Mouse (Mus musculus) ES-E14 (cell line): ENCODE results near the gene Ints14. TPM values are rescaled to one million over a fixed set of nuclear protein-coding genes. Genes with fewer than 3 reads are reported as not detected.

Source experiments
- DNase-seq: peaks from one replicate; pipeline ENCODE4 v3.0.0-alpha.2; 2013; ENCODE audit warnings: low read depth, low spot score
- H3K27ac ChIP-seq: 2 replicates; pipeline ENCODE4 v1.5.1; 2012; ENCODE audit warnings: low read depth, mild to moderate bottlenecking, low read length, moderate library complexity, mixed read lengths; ENCODE audit not compliant: poor library complexity, insufficient read depth, severe bottlenecking
- H3K36me3 ChIP-seq: 2 replicates; pipeline ENCODE4 v1.6.1; 2012; ENCODE audit warnings: mild to moderate bottlenecking, low read length, moderate library complexity, mixed read lengths; ENCODE audit not compliant: control insufficient read depth, poor library complexity, insufficient read depth, severe bottlenecking
- H3K4me1 ChIP-seq, 2 experiments: fragments of 150-350 bp in 1 of 2; sonication (generic) in 1 of 2; 2 replicates each; pipeline ENCODE4 v1.6.1; 2012; ENCODE audit warnings: low read length in 2 of 2, mild to moderate bottlenecking in 1 of 2, mixed read lengths in 1 of 2; ENCODE audit not compliant: control insufficient read depth in 2 of 2, insufficient read depth in 2 of 2, poor library complexity in 1 of 2
- H3K4me3 ChIP-seq, 2 experiments: fragments of 150-350 bp in 1 of 2; sonication (generic) in 1 of 2; 2 replicates each; pipeline ENCODE4 v1.5.1; 2012; ENCODE audit warnings: low read length in 2 of 2, low read depth in 1 of 2, mild to moderate bottlenecking in 1 of 2, mixed read lengths in 1 of 2; ENCODE audit not compliant: insufficient read depth in 1 of 2, poor library complexity in 1 of 2, severe bottlenecking in 1 of 2
- H3K9ac ChIP-seq: 2 replicates; pipeline ENCODE4 v1.6.1; 2012; ENCODE audit warnings: low read depth, mild to moderate bottlenecking, low read length, mixed read lengths; ENCODE audit not compliant: poor library complexity, insufficient read depth, severe bottlenecking
- H3K9me3 ChIP-seq: fragments of 150-350 bp; sonication (generic); 2 replicates; pipeline ENCODE4 v1.6.1; 2012; ENCODE audit warnings: low read depth, mild to moderate bottlenecking, low read length; ENCODE audit not compliant: control insufficient read depth, insufficient read depth
- CHD2 ChIP-seq: IDR thresholded peaks from 2 replicates; pipeline ENCODE4 v1.6.1; 2014; ENCODE audit warnings: mild to moderate bottlenecking, low read depth, low read length, inconsistent platforms
- HCFC1 ChIP-seq: IDR thresholded peaks from 2 replicates; pipeline ENCODE4 v1.6.1; 2012; ENCODE audit warnings: low read length, inconsistent platforms, borderline replicate concordance; ENCODE audit not compliant: insufficient read depth
- MAFK ChIP-seq: IDR thresholded peaks from 2 replicates; pipeline ENCODE4 v1.6.1; 2014; ENCODE audit warnings: mild to moderate bottlenecking, low read depth, low read length, inconsistent platforms; ENCODE audit not compliant: insufficient read depth
- ZC3H11A ChIP-seq: IDR thresholded peaks from 2 replicates; pipeline ENCODE4 v1.6.1; 2012; ENCODE audit warnings: low read depth, mild to moderate bottlenecking, inconsistent platforms, low read length, borderline replicate concordance
- ZNF384 ChIP-seq: IDR thresholded peaks from 2 replicates; pipeline ENCODE4 v1.6.1; 2012; ENCODE audit warnings: low read depth, low read length, inconsistent platforms
- in situ Hi-C, 2 experiments: fragments of 600-800 bp; cut with MboI; formaldehyde crosslinking; loops; one replicate each; pipeline ENCODE4 v1.15.1; 2025; ENCODE audit warnings: low sequenced_read_pairs in 2 of 2, inconsistent platforms in 1 of 2; ENCODE audit not compliant: unreplicated experiment in 2 of 2
- total RNA-seq: library from RNA; depleted of rRNA; stranded (reverse); fragments of 300-350 nt; gene quantifications from 2 replicates; pipeline ENCODE4 v1.2.3, GENCODE M21; 2012

Gene Ints14
- total RNA-seq, 1 experiment, result 35.9 TPM

GRCm38 (mm10) chr9:65017896-65018295, 57.2 kb downstream of the Ints14 start:
- TF ChIP-seq ZC3H11A (no peak), HCFC1 (no peak), MAFK (no peak), CHD2 (no peak), ZNF384 (no peak)
- Histone ChIP-seq H3K9me3 (no peaks in the 10 kb centered on the region), H3K9ac (no peak overlapping the region), H3K27ac (no peak overlapping the region), H3K36me3 (no peaks in the 10 kb centered on the region), H3K4me3 (no peak overlapping the region), H3K4me1 (peaks cover 2 to 6% of the 10 kb centered on the region in 2 experiments; a peak in 2 of 4 replicates)
- in situ Hi-C loops, result no loop called here
- DNase-seq, result no peak

GRCm38 (mm10) chr9:65018588-65019121, 58.0 kb downstream of the Ints14 start:
- TF ChIP-seq HCFC1, result no peak
- no peak for TF ChIP-seq ZC3H11A
- TF ChIP-seq MAFK, result no peak
- TF ChIP-seq ZNF384, result no peak
- no peak for TF ChIP-seq CHD2
- Histone ChIP-seq H3K4me3 (no peak overlapping the region), H3K4me1 (peaks cover 2 to 6% of the 10 kb centered on the region in 2 experiments; a peak in 2 of 4 replicates), H3K9me3 (no peaks in the 10 kb centered on the region), H3K9ac (no peak overlapping the region), H3K27ac (no peak overlapping the region), H3K36me3 (no peaks in the 10 kb centered on the region)
- no peak for DNase-seq
- in situ Hi-C loops, result no loop called here

- H3K27ac ChIP-seq, result no peak overlapping the region
- peaks cover 2 to 6% of the 10 kb centered on the region in 2 experiments; a peak in 2 of 4 replicates for H3K4me1 ChIP-seq
- TF ChIP-seq HCFC1 (no peak), ZC3H11A (no peak), MAFK (no peak), CHD2 (no peak), ZNF384 (no peak)
- no peak overlapping the region for H3K9ac ChIP-seq
- no peaks in the 10 kb centered on the region for H3K9me3 ChIP-seq
- DNase-seq, result no peak
- H3K36me3 ChIP-seq, result no peaks in the 10 kb centered on the region
- H3K4me3 ChIP-seq, result no peak overlapping the region
- in situ Hi-C loops, result no loop called here
Observed at GRCm38 (mm10) chr9:65019146-65019545, 58.4 kb downstream of the Ints14 start.

GRCm38 (mm10) chr9:65020128-65020527, 59.4 kb downstream of the Ints14 start:
- Histone ChIP-seq H3K4me3 (no peak overlapping the region; a peak in 1 of 4 replicates), H3K4me1 (peaks cover 2 to 6% of the 10 kb centered on the region in 2 experiments; a peak in 2 of 4 replicates)

More at GRCm38 (mm10) chr9:65020128-65020527, 59.4 kb downstream of the Ints14 start:
- H3K36me3 ChIP-seq, result no peaks in the 10 kb centered on the region
- in situ Hi-C loops, result no loop called here
- no peak for TF ChIP-seq CHD2
- TF ChIP-seq HCFC1, result no peak
- TF ChIP-seq MAFK, result no peak
- no peak for TF ChIP-seq ZNF384
- TF ChIP-seq ZC3H11A, result no peak
- no peak for DNase-seq
- H3K9me3 ChIP-seq, result no peaks in the 10 kb centered on the region
- no peak overlapping the region for H3K9ac ChIP-seq
- no peak overlapping the region for H3K27ac ChIP-seq
